Mouse (Mus musculus): ENCODE measurements around the gene Phactr2.

Gene Phactr2

GRCm38 (mm10) chr10:13275152-13275551 lies 199.1 kb downstream of the Phactr2 start:
- DNase-seq (ENCODE audit: low read depth, low spot score) = no peak

- DNase-seq (ENCODE audit: low read depth, low spot score) = no peak
Measured at GRCm38 (mm10) chr10:13274699-13275098, 199.5 kb downstream of the Phactr2 start.

- no peak for DNase-seq (ENCODE audit: low read depth, low spot score)
Measured at GRCm38 (mm10) chr10:13273756-13274155, 200.5 kb downstream of the Phactr2 start.

- no peak for DNase-seq (ENCODE audit: low read depth, low spot score)
Measured at GRCm38 (mm10) chr10:13271716-13272115, 202.5 kb downstream of the Phactr2 start.

- no peak for DNase-seq (ENCODE audit: low read depth, low spot score)
Measured at GRCm38 (mm10) chr10:13271099-13271498, 203.1 kb downstream of the Phactr2 start.

GRCm38 (mm10) chr10:13270270-13270669 lies 203.9 kb downstream of the Phactr2 start:
- DNase-seq (ENCODE audit: low read depth, low spot score) = no peak

GRCm38 (mm10) chr10:13259251-13259650 lies 215.0 kb downstream of the Phactr2 start:
- no peak for DNase-seq (ENCODE audit: low read depth, low spot score)

- no peak for DNase-seq (ENCODE audit: low read depth, low spot score)
Measured at GRCm38 (mm10) chr10:13256196-13256595, 218.0 kb downstream of the Phactr2 start.

GRCm38 (mm10) chr10:13250280-13250679 lies 223.9 kb downstream of the Phactr2 start:
- DNase-seq (ENCODE audit: low read depth, low spot score) = no peak

GRCm38 (mm10) chr10:13249126-13249525 lies 225.1 kb downstream of the Phactr2 start:
- DNase-seq (ENCODE audit: low read depth, low spot score) = no peak

GRCm38 (mm10) chr10:13245714-13246113 lies 228.5 kb downstream of the Phactr2 start:
- no peak for DNase-seq (ENCODE audit: low read depth, low spot score)

GRCm38 (mm10) chr10:13244192-13244591 lies 230.0 kb downstream of the Phactr2 start:
- DNase-seq (ENCODE audit: low read depth, low spot score) = no peak

GRCm38 (mm10) chr10:13240431-13240830 lies 233.8 kb downstream of the Phactr2 start:
- DNase-seq (ENCODE audit: low read depth, low spot score) = no peak

GRCm38 (mm10) chr10:13238188-13238587 lies 236.0 kb downstream of the Phactr2 start:
- DNase-seq (ENCODE audit: low read depth, low spot score) = no peak

- no peak for DNase-seq (ENCODE audit: low read depth, low spot score)
Measured at GRCm38 (mm10) chr10:13236866-13237265, 237.3 kb downstream of the Phactr2 start.

GRCm38 (mm10) chr10:13234503-13234902 lies 239.7 kb downstream of the Phactr2 start:
- no peak for DNase-seq (ENCODE audit: low read depth, low spot score)

- no peak for DNase-seq (ENCODE audit: low read depth, low spot score)
Measured at GRCm38 (mm10) chr10:13233941-13234340, 240.3 kb downstream of the Phactr2 start.

- no peak for DNase-seq (ENCODE audit: low read depth, low spot score)
Measured at GRCm38 (mm10) chr10:13233143-13233622, 241.0 kb downstream of the Phactr2 start.

- DNase-seq (ENCODE audit: low read depth, low spot score) = no peak
Measured at GRCm38 (mm10) chr10:13232443-13233142, 241.6 kb downstream of the Phactr2 start.

GRCm38 (mm10) chr10:13230716-13231115 lies 243.5 kb downstream of the Phactr2 start:
- DNase-seq (ENCODE audit: low read depth, low spot score) = no peak

GRCm38 (mm10) chr10:13225377-13226063 lies 248.7 kb downstream of the Phactr2 start:
- no peak for DNase-seq (ENCODE audit: low read depth, low spot score)

GRCm38 (mm10) chr10:13222135-13222534 lies 252.1 kb downstream of the Phactr2 start:
- DNase-seq (ENCODE audit: low read depth, low spot score) = no peak

- DNase-seq (ENCODE audit: low read depth, low spot score) = no peak
Measured at GRCm38 (mm10) chr10:13220061-13220460, 254.2 kb downstream of the Phactr2 start.

All from embryo, embryonic 11.5 days (tissue).